Mouse (Mus musculus): ENCODE data around the gene Zfp146. TPM values are rescaled to one million over a fixed set of nuclear protein-coding genes. Genes with fewer than 3 reads are reported as not detected.
A peak's percentile ranks its signal among the peaks of the same experiment; 100 is the strongest.

The Zfp146 gene
- total and polyA plus RNA-seq, 2 experiments from 2014 or later = 5.7 to 18.6 TPM

DNA sequence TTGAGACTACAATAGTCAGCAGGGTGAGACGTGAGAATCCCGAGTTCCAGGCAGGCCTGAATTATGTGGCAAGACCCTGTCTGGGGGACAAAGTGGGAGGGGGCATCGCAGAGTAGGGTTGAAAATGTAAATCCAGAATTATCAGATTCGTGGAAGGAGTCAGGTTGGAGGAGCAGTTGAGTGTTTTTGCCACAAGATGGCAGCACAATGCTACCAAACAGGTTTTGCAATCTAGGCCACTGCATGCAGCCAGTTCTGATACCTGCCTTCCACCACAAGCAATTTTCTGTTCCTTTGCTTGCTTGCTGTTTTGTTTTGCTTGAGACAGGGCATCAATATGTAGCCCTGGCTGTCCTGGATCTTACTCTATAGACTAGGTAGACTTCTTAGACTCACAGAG is 11.8 kb upstream of the Zfp146 start:
- DNase-seq (ENCODE audit: low spot score) (peak; percentile 67), ATAC-seq (ENCODE audit: insufficient read depth, low read depth) (no peak)
- 2% methylated on average over 4 of the region's 4 CpGs for WGBS
- H3K27me3 ChIP-seq (ENCODE audit: control insufficient read depth, insufficient read depth, low read length) = no peaks in the 10 kb centered on the region
- H3K27ac ChIP-seq (ENCODE audit: low read depth) = no peak overlapping the region
- no peak overlapping the region for H3K9ac ChIP-seq (replicated peaks; ENCODE audit: low read depth, low read length)
- H3K4me3 ChIP-seq (ENCODE audit: low read depth, low read length) = no peak overlapping the region
- 0 out of 2 replicates have a peak, but pooled peaks cover 6% of the 10 kb centered on the region for H3K4me1 ChIP-seq (ENCODE audit: control insufficient read depth, insufficient read depth)
- peaks cover 26% of the 10 kb centered on the region for H3K36me3 ChIP-seq (replicated peaks; ENCODE audit: control insufficient read depth, insufficient read depth, low read length)
- TF ChIP-seq EP300 (IDR thresholded peaks at IDR 0.05; ENCODE audit: low read depth) = no peak
- TF ChIP-seq CTCF (IDR thresholded peaks at IDR 0.05; ENCODE audit: low read depth) = peak; percentile 85
- H3K4me2 ChIP-seq (ENCODE audit: low read depth, low read length) = no peak overlapping the region
- no peaks in the 10 kb centered on the region for H3K9me3 ChIP-seq (replicated peaks; ENCODE audit: control insufficient read depth, low read length)

DNA sequence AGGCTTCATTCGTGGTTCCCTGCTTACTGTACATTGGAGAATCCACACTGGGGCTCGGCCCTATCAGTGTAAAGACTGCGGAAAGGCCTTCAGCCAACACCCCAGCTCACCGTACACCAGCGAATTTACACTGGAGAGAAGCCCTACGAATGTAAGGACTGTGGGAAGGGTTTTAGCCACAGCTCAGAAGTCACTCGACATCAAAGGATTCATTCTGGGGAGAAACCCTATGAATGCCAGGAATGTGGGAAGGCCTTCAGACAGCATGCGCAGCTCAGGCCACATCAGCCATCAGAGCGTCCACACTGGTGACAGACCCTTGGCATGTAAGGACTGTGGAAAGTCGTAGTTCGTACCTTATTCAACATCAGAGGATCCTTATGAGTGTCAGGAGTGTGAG is 8.7 kb upstream of the Zfp146 start:
- ATAC-seq (ENCODE audit: insufficient read depth, low read depth) (no peak), DNase-seq (ENCODE audit: low spot score) (no peak)
- no peak overlapping the region for H3K4me3 ChIP-seq (ENCODE audit: low read depth, low read length)
- peaks cover 29% of the 10 kb centered on the region for H3K36me3 ChIP-seq (replicated peaks; ENCODE audit: control insufficient read depth, insufficient read depth, low read length)
- H3K9ac ChIP-seq (replicated peaks; ENCODE audit: low read depth, low read length) = no peak overlapping the region
- no peaks in the 10 kb centered on the region for H3K27me3 ChIP-seq (ENCODE audit: control insufficient read depth, insufficient read depth, low read length)
- WGBS = 60% methylated on average over 11 of the region's 11 CpGs
- H3K4me1 ChIP-seq (ENCODE audit: control insufficient read depth, insufficient read depth) = no peaks in the 10 kb centered on the region
- H3K4me2 ChIP-seq (ENCODE audit: low read depth, low read length) = no peak overlapping the region
- H3K9me3 ChIP-seq (replicated peaks; ENCODE audit: control insufficient read depth, low read length) = no peaks in the 10 kb centered on the region
- no peak for TF ChIP-seq CTCF (IDR thresholded peaks at IDR 0.05; ENCODE audit: low read depth)
- TF ChIP-seq EP300 (IDR thresholded peaks at IDR 0.05; ENCODE audit: low read depth) = no peak
- no peak overlapping the region for H3K27ac ChIP-seq (ENCODE audit: low read depth)

DNA sequence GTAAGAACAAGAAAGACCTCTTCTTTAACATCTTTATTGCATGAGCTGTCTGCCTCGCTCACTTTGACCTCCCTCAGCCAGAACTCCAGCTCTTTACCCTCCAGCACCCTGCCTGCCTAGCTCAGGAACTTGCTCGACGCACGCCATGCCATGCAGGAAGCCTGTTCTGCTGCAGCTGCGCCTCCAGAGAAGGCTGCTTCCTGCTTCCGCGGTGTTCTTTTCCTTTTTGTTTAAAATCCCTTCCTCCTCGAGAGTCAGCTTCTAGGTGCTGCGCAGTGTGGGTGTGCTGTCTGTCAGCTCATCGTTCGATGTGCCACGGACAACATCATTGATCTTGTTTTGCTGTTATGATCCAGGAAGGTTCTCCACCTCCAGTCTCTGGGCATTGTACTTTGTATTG is 6.9 kb upstream of the Zfp146 start:
- WGBS = 70% methylated on average over 12 of the region's 12 CpGs
- Histone ChIP-seq H3K4me3 (ENCODE audit: low read depth, low read length) (no peak overlapping the region), H3K36me3 (replicated peaks; ENCODE audit: control insufficient read depth, insufficient read depth, low read length) (peaks cover 29% of the 10 kb centered on the region), H3K4me2 (ENCODE audit: low read depth, low read length) (no peak overlapping the region), H3K27ac (ENCODE audit: low read depth) (no peak overlapping the region), H3K9ac (replicated peaks; ENCODE audit: low read depth, low read length) (no peak overlapping the region), H3K9me3 (replicated peaks; ENCODE audit: control insufficient read depth, low read length) (no peaks in the 10 kb centered on the region), H3K4me1 (ENCODE audit: control insufficient read depth, insufficient read depth) (no peaks in the 10 kb centered on the region), H3K27me3 (ENCODE audit: control insufficient read depth, insufficient read depth, low read length) (no peaks in the 10 kb centered on the region)
- TF ChIP-seq CTCF (IDR thresholded peaks at IDR 0.05; ENCODE audit: low read depth) (no peak), EP300 (IDR thresholded peaks at IDR 0.05; ENCODE audit: low read depth) (no peak)
- DNase-seq (ENCODE audit: low spot score) (no peak), ATAC-seq (ENCODE audit: insufficient read depth, low read depth) (no peak)

DNA sequence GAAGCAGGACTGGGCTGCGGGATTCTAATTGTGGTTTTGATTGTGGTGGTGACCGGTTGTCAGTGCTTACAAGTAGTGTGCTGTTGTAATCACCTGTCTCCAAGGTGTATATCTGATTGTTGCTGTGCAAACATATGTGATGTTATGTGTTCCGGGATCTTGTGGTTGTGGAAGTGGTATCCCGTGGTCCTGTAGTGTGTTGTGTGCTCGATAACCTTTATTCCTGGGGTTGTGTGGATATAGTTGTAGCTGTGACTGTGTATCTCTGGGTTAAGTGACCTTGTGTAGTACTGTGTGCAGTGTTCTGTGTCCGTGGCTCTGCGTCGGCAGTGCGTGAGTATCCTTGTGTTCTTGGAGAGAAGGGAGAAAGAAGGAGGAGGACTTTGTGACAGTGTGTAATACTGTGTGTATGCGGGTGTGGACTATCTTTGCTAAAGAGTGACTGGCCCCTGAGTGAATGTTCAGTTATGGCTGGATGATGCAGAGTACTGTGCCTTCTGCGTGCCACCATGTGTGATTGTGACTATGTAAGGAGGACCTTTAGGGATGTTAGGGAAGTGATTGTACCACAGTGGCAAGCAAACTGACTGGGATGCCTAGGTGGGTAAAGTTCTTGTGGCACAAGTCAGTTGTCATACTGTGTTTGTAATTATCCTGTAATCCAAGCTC is 867 bp upstream of the Zfp146 start:
- ATAC-seq (ENCODE audit: insufficient read depth, low read depth) = peak; percentile 2
- peaks cover 4% of the 10 kb centered on the region; the same call in 1 of the 2 replicates for H3K9me3 ChIP-seq (replicated peaks; ENCODE audit: control insufficient read depth, low read length)
- WGBS = 20% methylated on average over 11 of the region's 11 CpGs
- no peak for DNase-seq (ENCODE audit: low spot score)
- H3K4me3 ChIP-seq (ENCODE audit: low read depth, low read length) = peak overlapping the region; percentile 68
- peak overlapping the region; percentile 69 for H3K9ac ChIP-seq (replicated peaks; ENCODE audit: low read depth, low read length)
- H3K36me3 ChIP-seq (replicated peaks; ENCODE audit: control insufficient read depth, insufficient read depth, low read length) = no peaks in the 10 kb centered on the region
- TF ChIP-seq CTCF (IDR thresholded peaks at IDR 0.05; ENCODE audit: low read depth) (no peak), EP300 (IDR thresholded peaks at IDR 0.05; ENCODE audit: low read depth) (no peak)
- H3K27ac ChIP-seq (ENCODE audit: low read depth) = peak overlapping the region; percentile 88
- no peaks in the 10 kb centered on the region for H3K27me3 ChIP-seq (ENCODE audit: control insufficient read depth, insufficient read depth, low read length)
- H3K4me2 ChIP-seq (ENCODE audit: low read depth, low read length) = peak overlapping the region; percentile 84
- peaks cover 19% of the 10 kb centered on the region for H3K4me1 ChIP-seq (ENCODE audit: control insufficient read depth, insufficient read depth)

DNA sequence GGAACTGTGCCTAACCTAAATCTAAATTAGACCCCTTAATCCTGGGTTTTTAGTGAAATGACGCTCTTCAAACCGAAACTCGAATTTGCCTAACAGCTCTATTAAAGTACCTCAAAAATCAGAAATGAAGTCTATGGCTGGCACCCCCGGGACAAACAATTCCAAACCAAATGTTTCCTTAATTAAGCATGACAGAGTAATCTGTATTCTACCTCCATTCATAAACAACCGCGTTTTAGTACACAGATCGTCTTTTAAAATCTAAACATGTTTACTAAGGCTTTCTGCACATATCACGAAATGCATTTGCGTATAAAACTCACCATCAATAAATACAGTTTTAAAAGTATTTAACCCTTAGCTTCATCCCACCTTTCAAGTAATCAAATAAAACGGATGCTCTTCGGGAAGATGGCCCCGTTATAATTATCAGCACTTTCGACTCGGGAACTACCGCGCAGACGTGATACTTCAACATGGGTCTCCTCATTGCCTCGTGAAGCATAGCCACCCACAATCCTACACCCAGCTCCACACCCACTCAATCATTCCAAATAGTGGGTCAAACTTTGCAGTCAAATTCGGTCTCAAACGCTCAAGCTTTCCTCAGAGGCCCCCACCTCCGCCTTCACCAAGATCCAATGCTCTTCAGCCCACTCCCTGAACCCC is 502 bp downstream of the Zfp146 start:
- peak overlapping the region; percentile 84 for H3K4me2 ChIP-seq (ENCODE audit: low read depth, low read length)
- WGBS = 3% methylated on average over 21 of the region's 21 CpGs
- ATAC-seq (ENCODE audit: insufficient read depth, low read depth) = peak; percentile 16
- TF ChIP-seq CTCF (IDR thresholded peaks at IDR 0.05; ENCODE audit: low read depth) = no peak
- no peak; the same call in 1 of the 2 replicates for TF ChIP-seq EP300 (IDR thresholded peaks at IDR 0.05; ENCODE audit: low read depth)
- H3K4me1 ChIP-seq (ENCODE audit: control insufficient read depth, insufficient read depth) = peaks cover 19% of the 10 kb centered on the region
- no peaks in the 10 kb centered on the region for H3K27me3 ChIP-seq (ENCODE audit: control insufficient read depth, insufficient read depth, low read length)
- peak overlapping the region; percentile 88 for H3K27ac ChIP-seq (ENCODE audit: low read depth)
- DNase-seq (ENCODE audit: low spot score) = peak; percentile 40
- H3K36me3 ChIP-seq (replicated peaks; ENCODE audit: control insufficient read depth, insufficient read depth, low read length) = no peaks in the 10 kb centered on the region
- H3K4me3 ChIP-seq (ENCODE audit: low read depth, low read length) = peak overlapping the region; percentile 68
- peak overlapping the region; percentile 69 for H3K9ac ChIP-seq (replicated peaks; ENCODE audit: low read depth, low read length)
- H3K9me3 ChIP-seq (replicated peaks; ENCODE audit: control insufficient read depth, low read length) = peaks cover 4% of the 10 kb centered on the region; the same call in 1 of the 2 replicates
